Mouse (Mus musculus) hindbrain, postnatal 0 days (tissue): ENCODE results near the gene Nudt17. TPM values are rescaled to one million over a fixed set of nuclear protein-coding genes. Genes with fewer than 3 reads are reported as not detected.

Source experiments
- ATAC-seq: fragments of 200-750 bp; cut with Nextera tagmentation; 2 replicates; pipeline ENCODE4 v1.8.0; 2017; ENCODE audit warnings: mild to moderate bottlenecking, moderate TSS enrichment, moderate library complexity
- DNase-seq: peaks from one replicate; pipeline ENCODE4 v3.0.0-alpha.2; 2015; ENCODE audit warnings: low spot score
- H3K27ac ChIP-seq: fragments of 300-500 bp; sonication (generic); 2 replicates; pipeline ENCODE4 v1.5.1; 2014; ENCODE audit warnings: mild to moderate bottlenecking
- H3K27me3 ChIP-seq: fragments of 300-500 bp; sonication (generic); 2 replicates; pipeline ENCODE4 v1.6.1; 2014; ENCODE audit warnings: low read length, mixed read lengths; ENCODE audit not compliant: insufficient read depth
- H3K36me3 ChIP-seq: fragments of 300-500 bp; sonication (generic); 2 replicates; pipeline ENCODE4 v1.6.1; 2014; ENCODE audit warnings: low read length, mixed read lengths; ENCODE audit not compliant: insufficient read depth
- H3K4me1 ChIP-seq: fragments of 300-500 bp; sonication (generic); 2 replicates; pipeline ENCODE4 v1.6.1; 2014; ENCODE audit warnings: antibody characterized with exemption, low read length, mixed read lengths; ENCODE audit not compliant: insufficient read depth
- H3K4me2 ChIP-seq: fragments of 300-500 bp; sonication (generic); 2 replicates; pipeline ENCODE4 v1.6.1; 2014; ENCODE audit warnings: low read depth, mild to moderate bottlenecking, low read length, moderate library complexity, mixed read lengths
- H3K4me3 ChIP-seq: fragments of 300-500 bp; sonication (generic); 2 replicates; pipeline ENCODE4 v1.5.1; 2014; ENCODE audit warnings: low read length
- H3K9ac ChIP-seq: fragments of 300-500 bp; sonication (generic); replicated peaks from 2 replicates; pipeline ENCODE4 v1.6.1; 2014; ENCODE audit warnings: mild to moderate bottlenecking, low read length, moderate library complexity, mixed read lengths
- H3K9me3 ChIP-seq: fragments of 300-500 bp; sonication (generic); 2 replicates; pipeline ENCODE4 v1.6.1; 2016; ENCODE audit warnings: low read length, mixed read lengths
- CTCF ChIP-seq: IDR thresholded peaks from 2 replicates; pipeline ENCODE4 v1.5.1; 2016; ENCODE audit warnings: antibody characterized with exemption, control low read depth, low read depth
- WGBS: fragments of 180-500 bp; shearing (Covaris S2); extraction: QIAGEN DNeasy Blood & Tissue Kit; methylation state at CpG from one replicate; pipeline ENCODE4 v1.1.7; 2014; 5-methylcytosine and 5-hydroxymethylcytosine counted together
- polyA plus RNA-seq: library from polyadenylated mRNA; unstranded; fragments of >200 nt; fragmentation: Nextera tagmentation; extraction: Ambion mirVana; gene quantifications from 2 replicates; pipeline ENCODE4 v1.2.1, GENCODE M21; 2015
- total RNA-seq: library from RNA; depleted of rRNA; stranded (reverse); fragments of >200 nt; gene quantifications from 2 replicates; pipeline ENCODE4 v1.2.3, GENCODE M21; 2014

The Nudt17 gene
- total and polyA plus RNA-seq, 2 experiments from 2014 or later = 13.0 to 17.8 TPM

- H3K27ac ChIP-seq = no peak overlapping the region
- DNase-seq (no peak), ATAC-seq (no peak)
- no peaks in the 10 kb centered on the region for H3K27me3 ChIP-seq
- WGBS = 47% methylated on average over 28 of the region's 28 CpGs
- H3K4me2 ChIP-seq = peak overlapping the region; percentile 44
- no peaks in the 10 kb centered on the region for H3K9me3 ChIP-seq
- H3K36me3 ChIP-seq = no peaks in the 10 kb centered on the region
- H3K4me1 ChIP-seq = no peaks in the 10 kb centered on the region
- no peak for TF ChIP-seq CTCF
- H3K4me3 ChIP-seq = no peak overlapping the region
- H3K9ac ChIP-seq = no peak overlapping the region
Measured at GRCm38 (mm10) chr3:96684822-96685156, 23.6 kb downstream of the Nudt17 start.

- Histone ChIP-seq H3K36me3 (no peaks in the 10 kb centered on the region), H3K4me2 (peak overlapping the region; percentile 44), H3K27me3 (no peaks in the 10 kb centered on the region), H3K9me3 (no peaks in the 10 kb centered on the region), H3K4me1 (no peaks in the 10 kb centered on the region; the same call in 1 of the 2 replicates), H3K4me3 (no peak overlapping the region), H3K27ac (no peak overlapping the region), H3K9ac (no peak overlapping the region)
- 63% methylated on average over 17 of the region's 17 CpGs for WGBS
- ATAC-seq (no peak; the same call in 1 of the 2 replicates), DNase-seq (no peak)
- no peak for TF ChIP-seq CTCF
Measured at GRCm38 (mm10) chr3:96684151-96684821, 24.1 kb downstream of the Nudt17 start.

DNA sequence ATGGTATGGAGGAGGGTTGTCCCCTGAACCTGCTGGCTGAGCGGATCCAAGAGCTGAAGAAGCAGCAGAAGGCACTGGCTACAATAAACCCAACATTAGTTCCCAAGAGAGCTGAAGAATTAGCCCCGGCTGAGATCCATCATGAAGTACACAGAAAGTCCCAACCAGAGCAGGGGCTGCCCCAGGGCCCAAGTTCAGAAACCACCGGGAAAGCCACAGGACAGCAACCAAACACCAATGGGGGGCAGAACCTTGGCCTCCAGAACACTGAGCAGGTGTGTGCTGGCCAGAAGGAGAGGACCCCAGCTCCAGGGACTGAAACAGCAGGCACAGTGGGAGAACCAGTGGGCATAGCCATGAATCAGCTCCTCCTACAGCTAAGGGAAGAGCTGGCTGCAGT, 24.9 kb downstream of the Nudt17 start:
- H3K4me2 ChIP-seq = no peak overlapping the region
- H3K4me3 ChIP-seq = no peak overlapping the region
- TF ChIP-seq CTCF = no peak
- no peak overlapping the region for H3K27ac ChIP-seq
- H3K9ac ChIP-seq = no peak overlapping the region
- DNase-seq (no peak), ATAC-seq (no peak)
- no peaks in the 10 kb centered on the region for H3K9me3 ChIP-seq
- no peaks in the 10 kb centered on the region for H3K27me3 ChIP-seq
- 85% methylated on average over 3 of the region's 3 CpGs for WGBS
- no peaks in the 10 kb centered on the region for H3K36me3 ChIP-seq
- no peaks in the 10 kb centered on the region; the same call in 1 of the 2 replicates for H3K4me1 ChIP-seq

DNA sequence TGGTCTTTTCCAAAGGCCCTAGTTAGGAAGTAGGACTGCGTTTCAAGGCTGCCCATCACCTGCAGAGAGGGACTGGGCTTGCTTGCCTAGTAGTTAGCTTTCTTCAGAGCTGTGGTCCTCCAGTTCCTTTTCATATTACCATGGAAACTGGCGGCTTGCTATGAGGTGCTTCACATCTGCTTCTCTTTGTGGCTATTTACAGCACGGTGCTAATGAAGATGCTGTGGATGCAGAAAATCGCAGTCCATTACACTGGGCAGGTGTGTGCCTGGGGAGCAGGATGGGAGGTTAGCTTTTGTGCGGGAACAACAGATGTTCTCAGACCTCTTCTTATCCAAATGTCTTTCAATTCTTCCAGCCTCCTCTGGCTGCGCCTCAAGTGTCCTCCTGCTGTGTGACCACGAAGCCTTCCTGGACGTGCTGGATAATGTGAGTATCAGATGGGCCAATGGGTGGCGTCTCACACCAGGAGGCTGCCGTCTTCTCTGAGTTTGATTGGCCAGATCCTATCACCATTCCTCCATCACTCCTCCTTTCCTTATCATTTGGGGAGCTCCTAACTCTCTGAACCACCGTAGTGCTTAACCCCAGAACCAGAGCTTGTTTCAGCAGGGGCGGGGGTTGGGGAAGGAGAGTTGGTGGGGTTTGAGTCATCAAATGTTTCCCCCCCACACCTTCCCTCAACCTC, 27.9 kb downstream of the Nudt17 start:
- no peak overlapping the region for H3K27ac ChIP-seq
- no peak overlapping the region for H3K9ac ChIP-seq
- TF ChIP-seq CTCF = no peak
- no peaks in the 10 kb centered on the region; the same call in 1 of the 2 replicates for H3K4me1 ChIP-seq
- H3K36me3 ChIP-seq = no peaks in the 10 kb centered on the region
- ATAC-seq (peak; percentile 57; the same call in 1 of the 2 replicates), DNase-seq (peak; percentile 41)
- WGBS = 15% methylated on average over 12 of the region's 12 CpGs
- no peaks in the 10 kb centered on the region for H3K27me3 ChIP-seq
- no peak overlapping the region for H3K4me2 ChIP-seq
- H3K4me3 ChIP-seq = no peak overlapping the region
- H3K9me3 ChIP-seq = no peaks in the 10 kb centered on the region

DNA sequence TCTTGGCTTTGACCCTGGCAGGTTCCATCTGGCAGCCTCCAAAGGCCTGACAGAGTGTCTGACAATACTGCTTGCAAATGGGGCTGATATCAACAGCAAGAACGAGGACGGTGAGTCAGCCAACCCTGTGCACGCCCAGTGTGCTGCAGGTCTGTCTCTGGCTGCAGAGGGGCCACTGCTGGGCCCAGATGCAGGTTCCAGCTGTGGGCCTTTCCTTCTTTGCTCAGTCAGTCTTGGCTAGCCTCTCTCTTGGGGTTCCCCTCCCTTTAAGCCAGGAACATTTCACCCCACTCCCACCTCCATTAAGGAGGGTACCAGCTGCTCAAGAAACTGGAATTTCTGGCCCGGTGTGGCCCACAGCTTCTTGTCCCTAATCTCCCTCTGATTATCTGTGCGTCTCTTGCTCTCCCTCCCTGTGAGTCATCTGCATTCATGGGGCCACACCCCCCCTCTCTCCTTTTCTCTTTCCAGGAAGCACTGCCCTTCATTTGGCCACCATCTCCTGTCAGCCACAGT, 29.1 kb downstream of the Nudt17 start:
- WGBS = 30% methylated on average over 5 of the region's 5 CpGs
- TF ChIP-seq CTCF = no peak
- H3K4me3 ChIP-seq = no peak overlapping the region

GRCm38 (mm10) chr3:96678456-96678855, 29.9 kb downstream of the Nudt17 start:
- no peaks in the 10 kb centered on the region; the same call in 1 of the 2 replicates for H3K4me1 ChIP-seq
- TF ChIP-seq CTCF = no peak
- no peak overlapping the region for H3K4me3 ChIP-seq
- H3K9ac ChIP-seq = no peak overlapping the region
- no peak overlapping the region for H3K4me2 ChIP-seq
- H3K27me3 ChIP-seq = no peaks in the 10 kb centered on the region
- no peaks in the 10 kb centered on the region for H3K9me3 ChIP-seq
- WGBS = 65% methylated on average over 7 of the region's 7 CpGs
- no peak overlapping the region for H3K27ac ChIP-seq
- no peak for ATAC-seq
- H3K36me3 ChIP-seq = no peaks in the 10 kb centered on the region
- no peak for DNase-seq

More for the DNA sequence above, 29.1 kb downstream of the Nudt17 start:
- H3K4me1 ChIP-seq = no peaks in the 10 kb centered on the region; the same call in 1 of the 2 replicates
- DNase-seq (no peak), ATAC-seq (0 out of 2 replicates have a peak, but pooled peaks have one; percentile 21)
- H3K27ac ChIP-seq = no peak overlapping the region
- no peak overlapping the region for H3K4me2 ChIP-seq
- H3K9ac ChIP-seq = no peak overlapping the region
- no peaks in the 10 kb centered on the region for H3K36me3 ChIP-seq
- no peaks in the 10 kb centered on the region for H3K9me3 ChIP-seq
- H3K27me3 ChIP-seq = no peaks in the 10 kb centered on the region
